Mouse (Mus musculus): ENCODE data around the gene Fchsd2. TPM values are rescaled to one million over a fixed set of nuclear protein-coding genes. Genes with fewer than 3 reads are reported as not detected.

The Fchsd2 gene
- polyA plus RNA-seq, 1 experiment from 2014 or later: 19.0 TPM

Other genes starting within 250 kb of the Fchsd2 start
- gene Relt, start 229.4 kb upstream of the Fchsd2 start, polyA plus RNA-seq (2016; fragmentation: Nextera tagmentation; extraction: Ambion mirVana): 4.3 and 5.2 TPM in 2 replicates
- gene Arhgef17, start 160.8 kb upstream of the Fchsd2 start, polyA plus RNA-seq (2016; fragmentation: Nextera tagmentation; extraction: Ambion mirVana): 6.4 and 7.1 TPM in 2 replicates
- 1.8 and 2.4 TPM in 2 replicates for gene P2ry6, start 118.2 kb upstream of the Fchsd2 start, polyA plus RNA-seq (2016; fragmentation: Nextera tagmentation; extraction: Ambion mirVana)
- 0.22 TPM in 2 replicates for gene P2ry2, start 80.0 kb upstream of the Fchsd2 start, polyA plus RNA-seq (2016; fragmentation: Nextera tagmentation; extraction: Ambion mirVana)
- gene Atg16l2, start 209.4 kb downstream of the Fchsd2 start, polyA plus RNA-seq (2016; fragmentation: Nextera tagmentation; extraction: Ambion mirVana): 20.9 and 21.6 TPM in 2 replicates
- gene Stard10, start 224.2 kb downstream of the Fchsd2 start, polyA plus RNA-seq (2016; fragmentation: Nextera tagmentation; extraction: Ambion mirVana): 5.0 and 7.3 TPM in 2 replicates